Mouse (Mus musculus): ENCODE measurements around the gene Abraxas2.

GRCm38 (mm10) chr7:132858043-132858608 lies 899 bp upstream of the Abraxas2 start:
- peak; percentile 28; the same call in 1 of the 2 replicates for TF ChIP-seq CTCF (IDR thresholded peaks at IDR 0.05; ENCODE audit: low read depth, low read length)
- no peak for TF ChIP-seq POLR2A (IDR thresholded peaks at IDR 0.05; ENCODE audit: borderline replicate concordance, low read depth, low read length)
